Mouse (Mus musculus) erythroblast, embryonic 14.5 days (primary cell): ENCODE measurements around the gene Myo5c.

Experiments used
- GATA1 ChIP-seq: IDR thresholded peaks from 2 replicates; pipeline ENCODE4 v1.6.1; 2012; ENCODE audit warnings: low read length, inconsistent platforms, mixed read lengths
- TAL1 ChIP-seq: IDR thresholded peaks from 3 replicates; pipeline ENCODE4 v1.6.1; 2012; ENCODE audit warnings: low read length, inconsistent platforms, mixed read lengths

DNA sequence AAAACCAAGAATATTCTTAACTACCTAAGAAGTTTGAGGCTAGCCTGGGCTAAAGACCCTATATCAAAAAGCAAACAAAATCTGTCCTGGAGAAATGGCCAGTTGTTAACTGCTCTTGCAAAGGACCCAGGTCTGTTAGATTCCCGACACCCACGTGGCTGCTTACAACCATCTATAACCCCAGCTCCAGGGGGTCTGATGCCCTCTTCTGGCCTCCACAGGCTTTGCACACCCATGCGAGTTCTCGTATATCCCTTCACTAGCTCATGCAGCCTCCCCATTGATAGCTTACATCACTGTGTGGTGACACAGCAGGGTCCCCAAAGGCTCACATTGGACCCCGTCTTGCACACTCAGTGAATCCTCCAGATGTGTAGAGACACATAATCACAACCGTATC, 53.5 kb downstream of the Myo5c start:
- TF ChIP-seq GATA1 (no peak), TAL1 (no peak)
